Mouse (Mus musculus) cerebellum, adult 11 months (tissue): ENCODE results near the gene Upk1a.

ENCODE experiments used
- DNase-seq: peaks from one replicate; pipeline ENCODE4 v3.0.0; 2022

The Upk1a gene

DNA sequence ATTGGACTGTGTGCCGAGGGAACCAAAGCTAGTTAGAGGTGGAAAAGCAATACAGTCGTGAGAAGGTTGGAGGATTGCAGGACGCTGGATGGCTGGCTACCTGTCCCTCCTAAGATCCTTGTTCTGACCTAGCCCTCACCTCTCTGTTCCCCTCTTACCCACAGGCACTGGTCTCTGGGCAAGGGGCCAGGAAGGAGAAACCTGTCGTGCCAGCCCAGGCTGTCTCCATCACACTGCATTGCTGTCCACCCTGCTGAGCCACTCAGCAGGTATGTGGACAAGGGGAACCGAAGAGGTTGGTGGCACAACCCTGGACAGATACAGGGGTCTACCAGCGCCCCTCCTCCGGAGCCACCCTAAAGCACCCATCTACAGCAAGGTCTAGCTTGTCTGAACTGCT, 12.0 kb downstream of the Upk1a start:
- DNase-seq = no peak

DNA sequence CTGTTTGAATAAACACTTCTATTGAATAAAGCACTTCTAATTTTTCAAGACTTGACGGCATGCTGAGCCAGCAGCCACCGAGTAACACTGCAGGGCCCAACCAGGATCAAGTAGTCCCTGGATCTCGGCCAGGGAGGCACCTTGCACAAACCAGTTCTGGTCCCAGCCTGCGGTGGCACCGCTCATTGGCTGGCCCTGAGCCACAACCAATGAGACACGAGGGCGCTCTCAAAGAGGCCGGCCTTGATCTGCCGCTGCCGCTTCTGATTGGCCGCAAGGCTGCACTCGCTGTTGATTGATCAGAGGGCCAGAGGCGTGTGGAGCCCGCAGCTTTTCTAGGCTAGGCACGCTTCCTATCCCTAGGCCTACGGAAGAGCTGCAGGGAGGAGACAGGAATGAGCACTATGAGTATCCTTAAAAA, 12.7 kb downstream of the Upk1a start:
- DNase-seq = peak; percentile 94

DNA sequence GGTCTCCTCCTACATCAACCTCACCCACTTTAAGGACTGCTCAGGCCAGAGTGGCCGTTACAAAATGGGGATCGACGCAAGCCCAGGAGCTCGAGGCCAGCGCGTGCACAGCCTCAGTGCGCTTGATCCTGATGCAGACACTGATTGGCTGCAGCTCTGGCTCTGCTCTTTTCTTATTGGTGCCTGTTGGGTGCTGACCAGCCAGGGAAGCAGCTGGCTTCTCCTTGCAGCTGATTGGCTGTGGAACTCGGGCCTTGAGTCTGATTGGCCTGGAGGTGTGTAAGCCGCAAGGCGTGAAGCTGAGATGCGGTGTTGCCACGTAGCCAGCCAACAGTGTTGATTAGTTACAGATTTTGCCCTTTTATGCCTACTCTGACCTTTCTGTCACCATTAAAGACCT, 13.9 kb downstream of the Upk1a start, which contains the start of gene Zbtb32:
Gene Zbtb32, minus strand, starts transcription at position 124 of the 400 bp plus-strand sequence.
- no peak for DNase-seq

DNA sequence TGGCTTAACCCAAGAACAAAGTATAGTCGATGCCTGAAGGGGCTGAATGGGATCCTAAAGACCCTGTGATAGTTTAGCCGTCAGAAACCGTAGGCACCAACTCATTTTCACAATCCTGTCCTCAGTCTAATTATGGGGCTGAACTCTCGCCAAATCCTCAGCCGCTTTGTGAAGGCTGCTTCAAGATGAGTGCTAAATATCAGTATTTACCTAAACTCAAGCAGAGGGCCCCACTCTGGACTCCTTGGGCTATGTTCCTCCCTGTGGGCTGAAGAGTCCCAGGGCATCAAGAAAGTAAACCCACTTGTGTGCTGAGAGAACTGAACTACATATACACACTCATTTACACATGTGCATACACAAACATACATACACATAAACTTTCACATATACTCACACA, 15.8 kb downstream of the Upk1a start:
- DNase-seq = no peak

DNA sequence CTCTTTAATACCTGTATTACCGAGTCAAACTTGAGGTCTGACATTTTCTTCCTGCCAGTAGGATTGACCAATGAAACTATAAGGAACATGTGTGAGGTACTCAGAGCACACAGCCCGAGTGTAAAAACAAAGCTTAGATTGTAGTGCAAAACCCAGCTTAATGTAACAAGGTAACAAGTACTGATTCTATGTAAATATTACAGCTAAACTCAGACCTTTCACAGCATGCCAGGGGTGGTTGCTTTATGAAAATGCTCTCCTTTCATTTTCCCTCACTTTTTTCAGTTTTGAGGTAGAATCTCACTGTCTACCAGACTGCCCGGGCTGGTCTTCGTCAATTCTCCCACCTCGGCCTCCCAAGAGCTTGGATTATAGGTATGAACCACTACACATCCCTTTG, 16.6 kb downstream of the Upk1a start:
- DNase-seq = no peak

DNA sequence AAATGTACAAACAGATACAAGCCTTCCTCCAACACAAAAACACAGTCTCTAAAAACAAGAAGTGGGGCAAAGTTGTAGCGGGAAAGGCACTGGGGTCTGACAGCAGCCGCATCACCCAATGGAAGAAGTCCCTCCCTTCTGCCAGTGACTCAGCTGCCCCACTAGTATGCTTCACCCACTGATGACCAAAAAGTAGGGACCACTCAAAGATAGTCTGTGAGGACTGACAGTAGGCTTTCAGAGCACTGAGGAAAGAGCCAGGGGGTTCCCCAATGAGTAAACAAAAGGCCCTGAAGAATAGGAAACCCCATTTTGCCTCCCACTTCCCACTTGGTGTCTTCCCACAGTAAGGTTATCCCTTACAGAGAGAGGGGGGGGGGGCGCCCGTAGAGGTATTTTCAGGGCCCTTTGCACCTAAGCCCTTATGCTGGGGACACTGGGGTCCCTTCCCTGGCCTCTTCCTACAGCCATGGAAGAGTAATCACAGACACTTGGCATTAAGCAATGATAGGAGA, 18.1 kb downstream of the Upk1a start:
- DNase-seq = no peak

DNA sequence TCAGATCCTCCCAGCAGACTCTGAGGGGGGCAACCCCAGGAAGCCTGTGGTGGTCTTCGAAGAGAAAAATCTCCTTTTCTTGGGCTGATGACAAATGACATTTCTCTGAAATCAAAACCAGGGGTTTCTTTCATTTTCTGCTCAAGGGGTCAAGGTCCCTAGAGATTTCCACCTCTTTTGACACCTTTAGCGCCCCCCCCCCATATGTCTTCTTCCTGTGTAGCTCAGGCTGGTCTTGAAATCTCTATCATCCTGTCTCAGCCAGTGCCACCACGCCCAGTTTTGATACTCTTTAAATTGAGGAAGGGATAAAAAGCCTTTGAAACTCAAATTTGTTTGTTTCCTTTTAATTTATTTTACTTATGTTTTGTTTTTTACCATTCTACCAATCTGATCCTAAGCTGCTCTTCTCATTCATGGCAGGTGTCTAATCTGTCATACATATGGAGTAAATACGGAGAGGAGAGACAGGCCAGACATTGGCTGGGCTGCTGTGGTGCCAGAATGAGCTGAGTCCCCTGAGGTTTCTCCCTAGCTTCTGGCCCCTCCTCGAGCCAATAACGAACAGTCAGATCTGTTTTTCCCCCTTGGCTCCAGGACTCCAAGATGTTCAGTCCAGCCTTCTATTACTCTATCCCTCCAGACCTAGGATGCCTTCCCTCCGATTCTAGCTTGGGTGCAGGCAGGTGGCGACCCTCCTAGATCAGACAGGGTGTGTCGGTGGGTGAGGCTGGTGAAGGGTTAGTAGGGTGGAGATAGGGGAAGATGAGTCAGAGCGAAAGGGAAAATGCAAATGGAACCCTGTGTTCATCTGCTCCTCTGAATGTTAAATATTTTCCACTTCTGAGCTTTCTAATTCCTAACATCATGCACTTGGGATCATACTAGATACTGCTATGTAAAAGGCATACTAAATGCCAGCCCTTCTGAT, 18.8 kb downstream of the Upk1a start:
- DNase-seq = no peak

DNA sequence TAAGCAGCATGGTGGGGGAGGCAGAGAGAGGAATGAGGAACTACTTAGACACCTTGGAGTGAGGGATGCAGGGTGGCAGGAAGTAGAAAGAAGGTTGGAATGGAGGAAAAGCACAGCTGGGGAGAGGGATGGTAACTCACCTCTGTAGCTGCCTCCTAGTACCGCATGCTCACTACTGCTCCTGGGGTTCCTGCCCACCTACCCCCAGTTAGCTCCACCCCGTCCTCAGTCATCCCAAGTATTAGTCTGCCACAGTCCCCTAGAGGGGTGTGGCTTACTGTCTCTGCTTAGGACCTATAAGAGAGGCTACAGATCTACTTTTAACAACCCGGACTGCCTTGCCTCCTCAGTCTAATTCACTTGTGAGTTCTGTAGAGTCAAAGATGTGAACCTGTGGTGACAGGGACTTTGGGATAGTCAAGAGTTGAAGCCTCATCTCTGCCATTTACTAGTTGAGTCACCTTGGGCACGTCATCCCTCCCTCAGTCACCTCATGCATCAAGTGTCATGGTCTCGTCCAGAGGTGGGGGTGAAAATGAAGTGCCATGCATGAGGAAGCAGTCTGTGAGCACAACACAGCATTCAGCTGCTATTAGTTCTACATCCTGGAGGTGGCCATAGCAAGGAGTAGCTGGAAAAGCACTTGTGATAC, 19.7 kb downstream of the Upk1a start:
- DNase-seq = no peak

DNA sequence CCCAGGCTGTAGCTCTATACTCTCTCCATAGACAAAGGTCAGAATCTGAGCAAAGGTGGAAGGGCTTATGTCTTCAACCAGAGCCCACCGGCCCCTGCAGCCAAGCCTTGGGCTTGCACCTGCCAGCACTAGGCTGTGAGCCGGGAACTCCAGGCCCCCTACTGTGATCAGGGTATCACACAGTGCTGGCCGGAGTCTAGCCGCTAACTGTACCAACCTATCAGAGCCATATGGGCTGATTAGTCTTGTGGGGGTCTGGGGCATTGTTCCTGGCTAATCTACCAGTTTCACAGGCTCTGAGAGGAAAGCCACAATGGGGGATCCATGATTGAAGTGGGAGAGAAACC, 21.1 kb downstream of the Upk1a start:
- DNase-seq = peak; percentile 21

DNA sequence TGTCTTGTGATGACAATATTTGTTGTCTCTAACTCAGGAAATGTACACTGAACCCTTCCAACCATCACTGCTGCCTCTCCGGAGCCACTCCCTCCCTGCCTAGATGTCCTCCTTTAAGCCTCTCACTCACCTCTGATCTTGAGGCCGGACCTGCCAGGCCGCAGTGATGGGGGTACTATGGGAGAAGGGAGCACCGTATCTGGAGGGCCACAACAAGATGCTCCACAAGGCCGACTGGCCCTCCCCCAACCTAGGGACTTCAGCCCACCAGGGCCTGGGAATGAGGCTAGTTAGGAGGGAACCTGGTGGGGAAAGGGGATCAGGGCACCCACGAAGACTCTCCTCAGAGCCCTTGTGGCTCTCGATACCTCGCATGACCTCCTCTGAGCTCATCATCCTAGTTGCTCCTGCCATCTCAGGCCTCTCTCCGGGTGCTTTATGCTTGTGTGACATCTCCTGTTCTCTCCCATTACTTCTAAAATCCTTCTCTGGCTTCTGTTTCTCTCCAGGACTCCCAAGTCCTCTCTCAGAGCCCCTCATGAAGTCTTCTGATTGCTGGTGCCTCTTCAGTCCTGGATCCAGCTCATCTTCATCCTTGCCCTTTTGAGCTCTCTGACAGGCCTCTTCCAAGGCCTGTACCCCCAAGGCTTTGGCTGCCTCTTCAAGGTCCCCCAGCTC, 21.6 kb downstream of the Upk1a start:
- peak; percentile 14 for DNase-seq

DNA sequence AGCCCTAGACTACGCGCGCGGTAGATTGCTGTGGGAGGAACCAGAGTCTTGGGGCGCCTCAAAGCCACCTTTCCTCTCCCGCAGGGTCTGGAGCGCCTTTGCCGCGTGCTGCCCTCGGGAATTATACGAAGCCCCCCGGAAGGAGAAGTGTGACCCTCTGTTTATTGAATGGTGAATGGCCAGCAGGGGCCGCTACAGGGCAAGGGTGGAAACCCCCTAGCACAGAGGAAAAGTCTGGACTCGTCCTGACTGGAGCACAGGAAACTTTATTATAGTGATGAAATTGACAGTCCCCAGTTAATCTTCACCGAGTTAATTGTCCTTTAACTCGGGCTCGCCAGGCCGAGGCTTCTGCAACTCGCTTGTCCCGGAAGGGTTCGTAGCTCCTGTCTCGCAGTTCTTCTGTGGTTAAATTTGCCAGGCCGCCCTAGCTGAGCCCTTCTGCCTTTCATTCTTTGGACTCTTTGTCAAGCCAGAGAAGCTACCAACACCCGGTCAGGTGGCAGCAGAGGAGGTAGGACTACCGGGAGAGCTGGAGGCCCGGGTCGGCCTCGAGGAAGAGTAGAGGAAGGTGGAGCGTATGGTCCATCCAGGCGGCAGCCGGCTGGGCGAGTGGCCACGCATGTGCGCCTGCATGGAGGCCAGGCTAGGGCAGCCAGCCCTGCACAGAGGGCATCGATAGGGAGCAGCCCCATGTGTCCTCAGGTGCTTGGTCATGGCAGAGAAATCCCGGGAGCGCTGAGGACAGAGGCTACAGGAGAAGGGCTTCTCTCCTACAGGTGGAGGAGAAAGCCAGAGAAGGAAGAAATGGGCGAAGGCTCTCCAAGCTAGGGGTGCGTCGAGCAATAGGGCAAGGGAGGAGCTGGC, 23.0 kb downstream of the Upk1a start:
- DNase-seq = peak; percentile 80

DNA sequence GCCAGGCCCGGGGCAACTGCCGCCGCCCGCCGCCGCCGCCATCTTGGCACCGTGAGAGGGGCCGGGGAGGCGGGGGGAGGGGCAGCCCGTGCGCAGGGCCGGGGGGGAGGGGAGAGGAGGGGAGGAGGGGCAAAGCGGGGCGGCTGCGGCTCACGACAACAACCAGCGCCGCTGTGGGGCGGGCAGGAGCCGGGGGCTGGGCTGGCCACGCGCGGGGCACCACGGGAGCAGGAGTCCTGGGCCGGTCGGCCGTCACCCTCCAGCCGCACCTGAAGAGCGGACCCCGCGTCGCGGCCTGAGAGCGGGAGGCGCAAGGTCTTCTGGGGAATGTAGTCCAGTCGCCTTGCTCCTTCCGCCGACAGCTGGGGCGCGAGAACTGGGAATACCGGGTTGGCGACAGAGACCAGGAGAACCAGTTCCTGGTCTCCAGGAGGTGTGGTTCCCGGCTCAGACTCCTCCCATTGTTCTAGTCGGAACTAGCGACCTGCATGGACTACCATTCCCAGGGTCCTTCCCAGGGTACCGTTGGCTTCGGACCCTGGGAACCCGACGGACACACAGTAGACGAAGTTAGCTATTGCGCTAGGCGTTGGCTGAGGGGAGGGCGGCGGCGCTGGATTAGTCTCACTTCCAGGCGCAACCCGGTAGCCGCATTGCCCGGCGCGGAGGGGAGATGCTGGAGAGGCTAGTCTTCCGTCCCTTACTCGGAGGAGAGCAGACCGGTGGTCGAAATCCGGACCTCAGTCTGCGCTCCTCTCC, 23.8 kb downstream of the Upk1a start, which contains the start of gene Kmt2b:
Gene Kmt2b, minus strand, starts transcription at position 51 of the 759 bp plus-strand sequence.
- DNase-seq = peak; percentile 96

DNA sequence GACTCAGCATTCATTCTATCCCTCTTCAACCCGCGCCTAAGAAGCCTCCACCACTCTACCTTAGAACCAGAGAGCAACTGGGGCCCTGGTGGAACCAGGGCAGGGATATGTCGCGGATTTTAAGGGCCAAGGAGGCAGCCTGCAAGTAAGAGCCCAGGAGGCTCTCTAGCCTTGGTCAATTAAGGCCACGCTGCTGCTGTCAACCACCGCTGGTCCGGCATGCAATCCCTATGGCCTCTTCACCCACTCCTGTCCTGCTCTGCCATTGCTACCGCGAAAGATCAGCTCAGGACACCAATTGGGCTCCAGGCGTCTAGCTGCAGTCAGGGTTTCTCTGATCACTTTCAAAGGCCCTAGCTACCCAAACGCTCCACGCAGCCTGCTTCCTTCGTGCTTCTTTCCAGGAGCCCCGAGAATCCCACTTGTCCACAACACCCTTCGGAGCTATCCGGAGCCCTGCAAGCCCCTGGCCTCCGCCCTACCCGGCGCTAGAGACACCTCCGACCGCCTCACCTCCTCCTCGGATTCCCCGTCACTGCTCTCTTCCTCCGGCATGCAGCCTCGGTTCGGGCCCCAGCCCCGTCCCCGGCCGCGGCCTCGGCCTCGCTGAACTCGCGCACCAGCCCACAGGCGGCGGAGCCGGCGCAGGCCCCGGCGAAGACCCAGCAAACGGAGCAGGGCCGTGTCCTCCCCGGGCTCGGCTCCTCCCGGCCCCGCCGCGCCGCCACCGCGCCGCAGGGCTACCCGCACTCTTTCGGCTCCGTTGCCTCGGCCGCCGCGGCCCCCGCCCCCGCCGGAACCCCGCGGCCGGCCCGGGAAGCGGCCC, 24.6 kb downstream of the Upk1a start:
- no peak for DNase-seq

DNA sequence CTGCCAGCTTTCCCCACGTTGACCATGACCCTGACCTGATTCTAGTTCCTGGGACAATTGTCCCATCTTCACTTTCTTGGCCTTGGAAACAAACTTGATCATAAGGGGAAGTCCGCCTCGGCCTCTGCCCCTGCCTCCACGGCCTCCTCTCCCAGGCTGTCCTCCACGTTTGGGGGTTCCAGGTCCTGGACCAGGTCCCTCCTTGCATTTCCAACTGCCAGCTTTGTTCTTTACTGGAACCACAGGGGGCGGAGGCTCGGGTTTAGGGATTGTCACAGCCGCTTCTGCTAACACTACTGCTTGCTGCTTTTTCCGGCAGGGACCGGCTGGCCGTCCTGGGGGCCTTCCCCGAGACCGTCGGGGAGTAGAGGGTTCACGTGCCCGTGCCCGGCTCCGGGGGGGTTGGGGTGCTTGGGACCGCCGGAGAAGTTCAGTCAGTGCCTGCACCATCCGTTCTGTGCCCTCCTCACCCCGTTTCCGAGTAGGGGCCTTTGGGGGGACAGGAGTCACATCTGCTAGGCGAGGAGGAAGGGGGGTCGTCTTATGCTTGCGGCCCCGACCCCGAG, 26.1 kb downstream of the Upk1a start:
- DNase-seq = peak; percentile 42

DNA sequence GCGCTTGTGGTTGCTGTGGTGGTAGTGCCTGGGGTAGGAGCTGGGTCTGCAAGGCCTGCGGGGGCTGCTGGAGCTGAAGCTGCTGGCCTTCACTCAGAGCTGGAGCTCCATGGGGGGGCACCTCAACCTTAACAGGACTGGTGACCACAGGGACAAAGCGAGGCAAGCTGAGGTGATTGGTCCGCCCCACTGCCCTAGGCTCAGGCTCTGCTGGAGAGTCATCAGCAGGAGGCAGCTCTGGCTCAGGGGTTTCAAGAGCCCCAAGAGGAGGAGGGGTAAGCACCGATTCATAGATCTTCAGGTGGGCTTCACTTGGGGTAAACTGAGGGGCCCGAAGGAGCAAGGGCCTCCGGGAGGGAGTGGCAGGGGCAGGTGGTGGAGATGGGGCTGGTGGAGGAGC, 27.5 kb downstream of the Upk1a start:
- peak; percentile 18 for DNase-seq

DNA sequence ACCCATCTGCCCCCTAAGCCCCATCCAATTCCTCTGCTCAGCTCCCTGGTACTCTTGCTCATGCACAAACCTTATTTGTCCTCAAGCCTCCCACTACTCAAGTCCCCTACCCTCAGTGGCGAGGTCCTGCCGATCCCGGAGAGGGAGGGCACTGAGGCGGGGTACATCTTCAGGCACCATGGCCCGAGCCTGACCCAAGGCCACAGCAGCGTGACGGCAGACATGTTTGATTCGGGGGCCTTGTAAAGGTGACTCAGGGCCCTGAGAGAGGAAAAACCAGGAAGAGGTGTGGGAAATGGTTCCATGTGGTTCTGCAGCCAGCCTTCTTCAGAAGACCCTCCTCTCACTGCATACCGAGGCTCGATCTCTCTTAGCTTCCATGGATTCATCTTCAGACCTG, 28.3 kb downstream of the Upk1a start:
- DNase-seq = peak; percentile 11

DNA sequence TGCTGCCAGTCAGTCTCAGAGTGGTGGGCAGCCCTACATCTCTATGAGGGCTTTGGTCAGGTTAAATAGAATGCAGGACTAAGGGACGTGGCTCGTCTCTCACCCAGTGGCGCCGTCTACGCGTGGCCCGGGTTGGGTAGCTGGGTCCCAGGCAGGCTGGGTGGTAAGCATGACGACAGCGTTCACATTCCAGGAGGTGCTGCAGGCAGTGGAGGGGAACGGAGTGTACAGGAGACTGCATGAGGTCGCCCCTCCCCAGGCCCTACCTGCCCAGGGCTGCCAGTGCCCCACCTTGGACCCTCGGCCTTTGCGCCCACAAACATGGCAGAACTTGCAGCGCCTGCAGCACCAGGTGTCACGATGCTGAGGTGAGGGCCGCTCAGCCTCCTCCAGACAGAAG, 31.1 kb downstream of the Upk1a start:
- DNase-seq = peak; percentile 16

DNA sequence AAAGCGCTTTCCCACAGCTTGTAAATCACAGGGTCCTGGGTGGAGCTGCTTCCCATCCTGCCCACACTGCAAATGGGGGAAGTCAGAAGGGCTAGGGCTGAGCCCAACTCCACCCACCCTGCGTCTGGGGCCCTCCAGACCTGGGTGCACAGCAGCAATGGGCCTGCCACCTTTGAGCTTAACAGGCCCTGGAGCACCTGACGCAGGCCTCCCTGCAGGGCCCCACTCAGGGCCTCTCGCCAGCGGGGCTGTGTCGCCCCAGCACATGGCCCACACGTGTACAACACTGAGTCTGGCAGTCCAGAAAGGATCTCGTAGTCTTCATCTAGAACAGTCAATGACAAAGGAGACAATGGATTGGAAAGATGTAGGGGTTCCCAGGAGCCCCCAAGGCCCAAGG, 32.7 kb downstream of the Upk1a start:
- no peak for DNase-seq

DNA sequence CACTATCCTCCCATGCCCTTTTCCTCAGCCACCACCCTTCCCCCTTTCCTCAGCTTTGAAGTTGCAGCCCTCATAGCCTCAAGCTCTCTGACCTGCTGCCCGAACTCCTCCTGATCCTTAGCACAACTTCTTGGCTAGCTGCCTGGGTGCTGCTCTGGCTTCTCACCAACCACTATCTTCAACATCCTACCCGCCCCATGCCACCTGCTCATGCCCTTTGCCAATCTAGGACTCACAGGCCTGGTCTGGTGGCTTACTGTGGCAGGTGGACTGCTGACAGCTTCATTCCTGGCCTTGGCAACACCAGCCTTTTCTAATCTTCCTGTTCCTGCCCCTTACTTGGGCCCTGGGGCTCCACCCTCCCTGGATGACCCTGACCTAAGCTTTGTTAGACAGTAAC, 39.7 kb downstream of the Upk1a start:
- peak; percentile 73 for DNase-seq

DNA sequence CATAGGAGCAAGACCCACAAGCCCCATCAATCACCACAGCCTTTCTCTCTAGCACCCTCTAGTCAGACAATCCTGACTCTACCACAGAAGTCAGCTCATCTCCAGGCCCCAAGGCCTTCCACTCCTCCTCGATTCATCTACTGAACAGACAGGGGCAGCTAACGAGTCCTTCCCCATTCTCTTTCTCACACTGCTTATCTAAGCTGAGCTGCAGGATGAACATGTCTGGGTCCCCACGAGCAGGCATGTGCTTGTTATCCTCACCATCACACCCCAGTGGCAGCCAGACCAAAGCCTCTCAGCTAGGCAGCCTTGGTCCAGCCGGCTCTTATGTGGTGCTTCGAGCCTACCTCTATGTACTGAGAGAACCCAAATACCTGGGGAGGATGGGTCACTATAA, 40.3 kb downstream of the Upk1a start:
- DNase-seq = no peak
